Mouse (Mus musculus) erythroblast, adult 5-6 weeks (primary cell): Measurements from ENCODE around the gene Rrad. TPM values are rescaled to one million over a fixed set of nuclear protein-coding genes. Genes with fewer than 3 reads are reported as not detected.
A peak's percentile ranks its signal among the peaks of the same experiment; 100 is the strongest.

Experiments
- ATAC-seq: replicated peaks from 2 replicates; pipeline ENCODE4 v1.8.0; 2016; ENCODE audit warnings: moderate number of reproducible peaks, mild to moderate bottlenecking, moderate TSS enrichment, inconsistent platforms; ENCODE audit not compliant: poor library complexity, low FRiP score, severe bottlenecking
- total RNA-seq, 2 experiments: library from RNA; stranded (forward) in 1 of 2; stranded (reverse) in 1 of 2; fragments of 150-400 nt in 1 of 2; fragments of 200-764, 138-1000 nt in 1 of 2; gene quantifications; 2 replicates each; pipeline versions ENCODE4 v1.2.3 to v1.2.4; 2015 to 2017; ENCODE audit warnings: low replicate concordance in 2 of 2

The Rrad gene
- total RNA-seq, 2 experiments from 2014 or later = not detected

DNA sequence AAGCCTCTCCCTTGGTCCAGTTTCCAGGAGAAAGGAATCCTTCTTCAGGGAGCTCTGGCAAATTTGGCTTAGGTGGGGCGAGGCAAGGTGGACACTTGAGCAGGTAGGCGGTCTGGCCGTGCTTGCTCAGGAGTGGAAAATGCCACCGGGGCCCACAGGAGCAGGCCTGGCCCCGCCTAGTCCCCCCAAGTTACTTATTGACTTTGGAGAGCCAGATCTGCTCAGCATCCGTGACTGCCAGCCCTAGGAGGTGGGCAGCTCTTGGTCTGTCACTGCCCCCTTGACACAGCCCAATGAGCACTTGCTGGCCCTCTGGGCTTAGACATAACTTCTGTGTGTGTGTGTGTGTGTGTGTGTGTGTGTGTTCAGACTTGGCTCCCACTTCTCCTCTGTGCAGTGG, 7.0 kb downstream of the Rrad start, which contains the start of gene Cdh16:
TSS of gene Cdh16 (minus strand) at position 236 of the 400 bp plus-strand sequence.
- ATAC-seq = no peak

DNA sequence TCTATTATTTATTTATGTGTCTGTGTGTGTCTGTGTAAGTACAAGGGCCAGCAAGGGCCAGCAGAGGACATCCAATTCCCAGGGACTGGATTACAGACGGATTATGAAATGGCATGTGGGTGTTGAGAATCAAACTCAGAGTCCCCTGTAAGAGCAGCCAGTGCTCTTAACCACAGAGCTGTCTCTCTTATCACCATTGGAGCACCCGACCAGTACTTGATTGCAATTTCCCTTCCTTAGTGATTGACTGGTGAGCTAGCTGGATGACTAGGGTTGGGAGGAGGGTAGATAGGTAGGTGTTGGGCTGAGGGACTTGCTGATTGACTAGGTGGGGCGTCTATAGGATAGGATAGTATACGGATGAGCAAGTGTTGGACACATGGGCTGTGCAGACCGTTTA, 10.4 kb downstream of the Rrad start:
- no peak for ATAC-seq

DNA sequence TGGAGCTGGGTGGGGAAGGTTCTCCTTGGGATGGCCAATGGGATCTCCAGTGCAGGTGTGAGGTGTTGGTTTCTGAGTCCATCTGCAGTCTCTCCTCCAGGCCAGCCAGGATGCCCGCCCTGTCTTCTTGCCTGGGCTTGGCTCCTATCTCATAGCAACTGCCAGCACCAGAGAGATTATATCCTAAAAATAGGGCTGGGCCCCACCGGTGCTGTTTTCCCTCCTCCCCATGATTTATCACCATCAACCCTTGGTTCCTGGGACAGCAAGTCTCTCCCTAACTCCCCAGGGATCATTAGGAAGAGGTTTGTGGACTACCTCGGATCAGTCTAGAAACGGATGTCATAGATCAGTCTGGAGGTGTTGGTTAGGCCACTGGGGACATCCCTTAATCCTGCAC, 18.0 kb downstream of the Rrad start:
- no peak for ATAC-seq

DNA sequence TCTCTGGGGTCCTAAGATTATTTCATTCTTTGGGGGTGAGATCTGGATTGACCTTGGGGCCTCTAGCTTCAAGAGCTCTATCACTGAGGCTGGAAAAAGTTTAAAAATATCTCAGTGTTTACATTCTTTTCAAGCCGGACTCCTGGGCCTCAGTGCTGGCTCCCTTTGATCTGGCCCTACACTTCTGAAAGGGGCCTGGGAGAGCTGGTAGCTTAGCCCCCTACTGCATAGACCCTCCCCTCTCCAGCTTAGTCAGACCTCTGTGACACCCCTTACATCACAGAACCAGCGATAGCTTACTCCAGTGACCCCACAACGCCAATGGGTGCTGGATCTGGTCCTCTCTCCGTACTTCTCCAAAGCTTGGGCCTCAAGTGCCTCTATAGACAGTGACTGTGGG, 19.5 kb downstream of the Rrad start:
- ATAC-seq = no peak

DNA sequence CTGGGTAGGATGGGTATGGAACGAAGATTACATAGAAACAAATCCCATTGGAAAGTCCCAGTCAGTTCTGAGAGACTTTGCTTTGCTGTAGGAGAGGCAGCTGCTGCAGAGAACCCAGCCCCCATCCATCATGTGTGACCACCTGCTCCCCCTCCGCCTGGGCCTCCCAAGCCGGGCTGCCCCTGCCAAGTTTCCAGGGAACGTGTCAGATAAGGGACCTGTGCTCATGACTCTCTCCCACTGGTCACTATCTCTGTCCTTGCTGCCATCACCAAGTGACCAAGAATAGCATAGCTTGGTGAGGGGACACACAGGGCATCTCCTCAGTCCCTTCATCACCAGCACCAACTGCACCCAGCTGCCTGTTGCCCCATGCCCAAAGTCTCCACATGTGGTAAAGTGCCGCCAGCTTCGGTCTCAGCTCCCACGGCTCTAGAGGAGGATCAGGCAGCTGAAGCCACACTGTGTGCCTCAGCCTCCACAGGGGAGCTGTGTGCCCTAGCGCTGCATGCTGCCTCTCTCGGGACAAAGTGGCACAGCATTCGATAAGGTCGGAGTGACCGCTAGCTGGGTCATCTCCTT, 20.9 kb downstream of the Rrad start:
- no peak for ATAC-seq

DNA sequence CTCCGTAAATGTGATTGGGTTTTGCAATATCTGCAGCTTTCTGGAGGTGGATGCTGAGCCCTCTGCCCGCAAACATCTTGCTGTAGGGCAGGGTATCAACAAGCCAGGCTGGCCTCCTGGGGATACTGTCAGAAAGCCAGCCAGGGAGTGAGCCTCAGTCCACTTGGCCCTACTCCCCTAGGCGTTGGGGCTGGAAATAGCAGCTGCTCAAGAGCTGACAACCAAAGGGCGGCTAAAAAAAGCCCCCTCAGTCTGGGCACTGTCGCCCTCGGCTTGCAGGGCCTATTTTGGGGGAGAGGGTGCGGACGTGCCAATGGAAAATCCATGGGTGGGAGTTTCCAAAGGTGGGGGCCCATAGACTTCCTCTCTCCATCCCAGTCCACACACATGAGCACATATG, 21.9 kb downstream of the Rrad start:
- ATAC-seq = no peak

DNA sequence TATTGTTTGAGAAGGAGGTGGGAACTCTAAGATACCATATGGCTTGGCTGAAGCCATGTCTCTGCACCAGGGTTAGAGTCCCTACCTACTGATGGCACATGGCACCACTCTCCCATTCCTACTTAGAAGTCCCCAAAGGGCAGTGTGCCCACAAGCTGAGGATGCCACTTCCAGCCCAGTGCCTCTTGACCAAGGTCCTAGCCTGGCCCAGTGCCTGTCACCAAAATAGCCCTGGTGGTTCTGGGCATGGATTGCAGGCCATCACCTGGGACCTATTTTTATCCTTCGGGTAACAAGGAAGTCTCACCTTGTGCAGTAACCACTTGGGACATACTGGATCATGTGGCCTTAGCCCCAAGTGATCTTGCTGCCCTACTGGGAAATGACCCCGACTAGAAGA, 23.2 kb downstream of the Rrad start:
- no peak for ATAC-seq

DNA sequence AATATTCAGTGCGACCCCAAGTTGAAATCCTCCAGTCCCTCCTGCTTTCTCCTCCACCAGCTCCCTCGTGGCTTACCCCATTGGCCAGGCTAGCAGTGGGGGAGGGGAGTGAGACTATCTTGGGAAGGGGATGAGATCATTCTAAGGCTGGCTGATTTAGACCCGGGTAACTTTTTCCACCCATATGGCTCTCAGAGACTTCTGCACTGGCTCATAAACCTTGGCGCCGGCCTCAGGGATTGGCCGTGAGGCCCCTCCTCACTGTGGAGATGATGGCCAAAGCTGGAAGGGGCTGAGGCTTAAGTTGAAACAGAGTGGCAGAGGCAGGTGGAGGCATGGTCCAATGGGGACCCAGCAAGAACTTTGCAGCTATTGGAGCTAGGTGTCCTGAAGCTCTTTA, 24.8 kb downstream of the Rrad start:
- ATAC-seq = no peak

DNA sequence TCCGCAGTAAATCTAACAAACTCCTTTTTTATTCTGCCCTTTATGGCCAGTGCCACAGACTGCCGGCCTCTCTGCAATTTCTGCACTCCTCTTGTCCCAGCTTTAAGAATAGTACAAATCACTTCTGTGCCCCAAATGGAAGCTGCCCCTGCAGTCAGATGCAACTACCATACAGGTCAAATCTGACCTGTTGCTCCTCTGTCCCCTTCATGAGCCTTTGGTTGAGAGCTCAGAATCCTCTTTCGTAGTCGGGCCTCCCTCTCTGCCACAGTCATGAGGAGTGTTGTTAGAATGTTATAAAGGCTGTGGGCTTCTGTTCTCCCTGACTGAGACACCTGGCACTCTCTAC, 27.9 kb downstream of the Rrad start:
- ATAC-seq = no peak

DNA sequence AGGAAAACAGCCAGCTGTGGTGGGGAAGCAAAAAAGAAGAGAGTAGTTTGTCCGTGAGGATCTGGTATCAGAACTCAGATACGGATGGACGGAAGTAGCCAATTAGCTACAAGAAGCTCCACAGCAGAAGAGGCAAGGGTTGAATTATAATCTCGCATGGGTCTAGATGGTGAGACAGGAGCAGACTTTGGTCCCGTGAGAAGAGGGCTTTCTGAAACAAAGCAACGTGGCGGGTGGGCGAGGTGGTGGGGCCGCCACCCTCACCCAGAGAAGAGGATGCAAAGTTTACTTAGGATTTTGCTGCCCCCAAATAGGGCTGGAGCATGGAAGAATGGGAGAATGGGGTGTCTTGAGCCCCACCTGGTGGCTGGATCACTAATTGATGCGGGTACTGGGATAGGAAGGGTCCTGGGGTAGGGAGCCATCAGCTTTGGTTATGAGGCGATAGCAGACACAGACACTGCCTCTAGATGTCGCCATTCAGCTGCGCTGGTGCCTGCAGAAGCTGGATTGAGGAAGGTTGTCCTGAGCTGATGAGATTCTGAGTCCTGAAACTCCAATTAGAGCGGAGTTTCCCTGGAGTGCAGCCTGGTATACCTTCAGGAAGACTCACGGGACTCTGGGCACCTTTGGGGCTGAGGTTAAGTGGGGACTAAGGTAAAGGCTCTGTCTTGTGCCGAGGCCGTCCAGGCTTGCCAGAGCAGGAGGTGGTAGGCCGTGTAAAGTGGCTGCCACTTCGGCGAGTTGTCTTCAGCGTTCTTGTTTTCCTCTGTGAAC, 28.5 kb downstream of the Rrad start:
- ATAC-seq = peak; percentile 86

DNA sequence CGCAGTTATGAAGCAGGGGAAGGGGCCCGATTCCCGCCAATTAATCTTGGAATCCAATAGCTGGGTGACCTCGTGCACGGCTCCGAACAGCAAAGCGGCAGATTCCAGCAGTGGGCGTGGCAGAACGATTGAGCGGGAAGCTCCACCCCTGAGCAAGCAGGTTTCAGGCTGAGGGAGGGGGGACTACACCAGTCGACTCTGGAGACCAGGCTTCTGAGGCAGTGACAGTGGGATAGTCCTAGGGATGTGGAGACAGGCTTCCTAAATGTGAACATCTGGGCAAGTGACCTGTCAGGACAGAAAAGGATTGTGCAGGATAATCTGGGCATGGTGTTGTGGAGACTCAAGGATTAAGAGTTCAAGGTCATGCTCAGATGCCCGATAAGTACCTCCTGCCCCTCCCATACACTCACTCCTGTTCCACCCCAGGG, 29.2 kb downstream of the Rrad start:
- no peak for ATAC-seq

DNA sequence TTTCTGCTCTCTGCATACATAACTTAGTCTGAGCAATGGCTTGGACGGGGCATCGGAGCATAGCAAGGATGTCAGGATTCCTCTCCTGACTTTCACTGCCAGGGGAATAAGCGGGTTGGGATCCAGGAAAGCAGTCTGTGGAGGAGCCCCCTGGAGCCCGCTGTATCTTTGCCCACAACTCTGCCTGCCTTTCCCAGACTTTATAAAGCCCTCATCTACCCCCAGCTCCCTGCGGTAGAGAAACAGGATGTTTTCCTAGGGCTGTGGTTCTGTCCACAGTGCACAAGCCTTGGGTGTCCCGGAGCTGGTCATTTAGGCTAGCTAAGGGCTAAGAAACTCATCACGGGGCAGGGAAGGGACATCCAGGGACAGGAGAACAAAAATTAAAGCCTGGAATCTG, 29.7 kb downstream of the Rrad start:
- no peak for ATAC-seq

DNA sequence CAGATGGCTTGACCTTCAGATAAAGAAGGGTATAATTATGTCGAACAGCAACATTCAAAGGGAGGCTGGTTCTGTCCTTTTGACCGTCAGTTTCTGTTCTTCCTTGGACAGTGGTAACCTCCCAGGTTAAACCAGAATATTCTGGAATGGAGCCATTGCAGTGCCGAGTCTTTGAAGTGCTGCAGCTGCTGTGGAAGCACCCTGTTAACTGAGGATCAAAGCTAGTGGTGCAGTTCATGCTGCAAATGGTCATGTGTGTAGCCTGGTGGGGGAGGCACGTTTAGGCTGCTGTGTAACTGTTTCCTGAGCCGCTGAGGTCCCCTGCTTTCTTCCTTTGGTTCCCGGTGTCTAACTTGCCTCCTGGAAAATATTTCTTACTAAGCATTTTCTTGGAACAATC, 32.6 kb downstream of the Rrad start:
- ATAC-seq = no peak

DNA sequence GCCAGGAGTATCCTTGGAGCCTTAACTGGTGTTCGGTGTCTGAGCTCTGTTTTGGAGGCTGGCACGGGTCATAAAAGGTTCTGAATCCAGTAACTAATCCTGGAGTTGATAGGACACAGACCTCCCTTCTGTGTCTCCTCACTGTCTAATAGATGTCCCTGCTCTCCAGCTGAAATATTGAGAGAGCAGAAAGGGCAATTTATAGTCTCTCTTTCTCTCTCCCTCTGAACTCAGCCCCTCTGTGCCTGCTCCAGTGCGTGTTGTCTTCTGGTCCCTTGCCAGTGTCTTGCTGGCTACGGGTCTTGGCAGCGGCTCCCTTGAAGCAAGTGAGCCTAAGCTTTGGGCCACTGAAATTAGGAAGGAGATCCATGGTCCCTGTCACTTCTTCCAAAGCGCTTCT, 33.5 kb downstream of the Rrad start:
- ATAC-seq = no peak

DNA sequence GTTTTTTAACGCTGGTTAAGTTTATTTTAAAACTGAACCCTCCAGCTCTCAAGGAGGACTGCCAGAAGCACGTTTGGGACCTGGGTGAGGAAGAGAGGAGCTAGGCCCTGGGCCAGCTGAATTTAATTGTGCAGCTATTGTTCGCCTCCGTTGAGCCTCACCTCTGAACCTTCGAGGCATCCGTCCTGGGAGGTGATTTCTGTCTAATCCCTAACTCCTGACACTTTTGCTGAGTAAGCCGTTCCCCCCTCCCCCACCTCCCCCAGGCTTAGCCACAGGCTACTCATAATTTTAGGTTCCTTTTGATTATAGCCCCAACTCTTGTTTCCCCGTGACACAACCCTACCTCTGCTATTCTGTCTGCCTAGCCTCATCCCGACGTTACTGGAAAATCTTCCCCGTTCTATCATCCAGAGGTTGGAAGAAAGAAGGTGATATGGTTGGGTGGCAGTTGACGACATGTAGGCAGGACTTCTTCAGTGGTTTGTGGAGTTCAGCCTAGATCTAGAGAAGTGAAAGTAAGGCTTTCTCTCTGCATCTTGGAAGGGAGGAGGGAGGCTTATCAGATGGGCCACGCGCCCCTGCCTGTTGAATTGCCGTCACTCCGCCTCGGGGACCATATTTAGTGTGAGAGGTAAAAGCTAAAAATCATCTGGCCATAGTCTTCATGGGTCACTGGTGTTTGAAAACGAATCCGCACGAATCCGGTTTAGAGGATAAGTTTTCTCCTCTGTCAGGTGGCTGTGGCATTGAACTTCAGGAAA, 35.2 kb downstream of the Rrad start:
- peak; percentile 73 for ATAC-seq

DNA sequence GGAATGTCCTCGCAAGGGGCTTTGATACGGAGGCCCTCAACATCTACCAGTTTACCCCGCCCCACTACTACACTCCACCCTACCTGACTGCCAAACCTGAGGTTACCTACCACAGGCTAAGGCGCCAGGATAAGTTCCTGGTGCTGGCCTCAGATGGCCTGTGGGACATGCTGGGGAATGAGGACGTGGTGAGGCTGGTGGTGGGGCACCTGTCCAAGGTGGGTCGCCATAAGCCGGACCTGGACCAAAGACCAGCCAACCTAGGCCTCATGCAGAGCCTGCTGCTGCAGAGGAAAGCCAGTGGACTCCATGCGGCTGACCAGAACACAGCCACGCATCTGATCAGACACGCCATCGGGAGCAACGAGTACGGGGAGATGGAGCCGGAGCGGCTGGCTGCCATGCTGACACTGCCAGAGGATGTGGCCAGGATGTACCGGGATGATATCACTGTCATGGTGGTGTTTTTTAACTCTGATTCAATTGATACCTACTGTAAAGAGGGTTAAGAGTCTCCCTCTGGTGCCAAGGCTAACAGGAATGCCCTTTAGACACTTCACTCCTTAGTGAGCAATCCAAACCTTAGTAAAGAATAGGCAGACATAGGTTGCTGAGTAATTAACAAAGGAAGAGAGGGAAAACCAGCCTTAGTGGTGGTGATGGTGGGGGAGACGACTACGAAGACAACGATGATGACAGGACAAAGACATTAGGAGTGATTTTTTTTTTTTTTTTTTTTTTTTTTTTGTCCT, 36.3 kb downstream of the Rrad start:
- ATAC-seq = no peak

DNA sequence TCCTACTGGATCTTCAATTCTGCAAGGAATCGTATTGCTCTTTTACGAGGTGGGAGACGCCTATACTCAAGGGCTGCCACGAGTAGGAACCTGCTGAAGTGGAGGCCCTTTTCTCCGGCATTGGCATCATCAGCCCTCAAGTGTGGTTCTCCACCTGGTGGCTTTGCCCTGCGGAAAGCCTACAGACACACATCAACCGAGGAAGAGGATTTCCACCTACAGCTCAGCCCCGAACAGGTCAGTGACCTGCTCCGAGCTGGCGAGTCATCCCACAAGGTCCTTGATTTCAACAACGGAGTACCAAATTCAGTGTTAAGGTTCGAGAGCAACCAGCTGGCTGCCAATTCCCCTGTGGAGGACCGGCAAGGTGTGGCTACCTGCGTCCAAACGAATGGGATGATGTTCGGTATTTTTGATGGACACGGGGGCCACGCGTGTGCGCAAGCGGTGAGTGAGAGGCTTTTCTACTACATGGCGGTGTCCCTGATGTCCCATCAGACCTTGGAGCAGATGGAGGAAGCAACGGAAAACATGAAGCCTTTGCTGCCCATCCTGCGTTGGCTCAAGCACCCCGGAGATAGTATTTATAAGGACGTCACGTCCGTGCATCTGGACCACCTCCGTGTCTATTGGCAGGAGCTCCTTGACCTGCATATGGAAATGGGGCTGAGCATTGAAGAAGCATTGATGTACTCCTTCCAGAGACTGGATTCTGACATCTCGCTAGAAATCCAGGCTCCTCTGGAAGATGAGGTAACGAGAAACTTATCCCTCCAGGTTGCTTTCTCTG, 37.4 kb downstream of the Rrad start:
- no peak for ATAC-seq

DNA sequence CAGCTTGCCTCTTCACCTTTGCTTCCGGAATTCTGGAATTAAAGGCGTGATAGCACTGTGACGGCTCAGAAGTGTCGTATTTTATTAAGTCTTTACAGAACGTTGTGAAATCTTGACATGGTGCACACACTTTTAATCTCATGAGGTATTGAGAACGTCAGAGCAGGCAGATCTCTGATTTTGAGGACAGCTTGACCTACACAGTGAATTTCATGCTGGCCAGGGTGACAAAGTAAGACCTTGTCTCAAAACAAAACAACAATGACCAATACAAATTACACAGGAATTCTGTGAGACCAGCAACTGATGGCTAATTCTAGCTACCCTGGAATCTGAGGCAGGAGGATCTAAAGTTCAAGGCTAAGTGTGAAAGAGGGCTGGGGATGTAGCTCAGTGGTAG, 38.6 kb downstream of the Rrad start:
- ATAC-seq = no peak

DNA sequence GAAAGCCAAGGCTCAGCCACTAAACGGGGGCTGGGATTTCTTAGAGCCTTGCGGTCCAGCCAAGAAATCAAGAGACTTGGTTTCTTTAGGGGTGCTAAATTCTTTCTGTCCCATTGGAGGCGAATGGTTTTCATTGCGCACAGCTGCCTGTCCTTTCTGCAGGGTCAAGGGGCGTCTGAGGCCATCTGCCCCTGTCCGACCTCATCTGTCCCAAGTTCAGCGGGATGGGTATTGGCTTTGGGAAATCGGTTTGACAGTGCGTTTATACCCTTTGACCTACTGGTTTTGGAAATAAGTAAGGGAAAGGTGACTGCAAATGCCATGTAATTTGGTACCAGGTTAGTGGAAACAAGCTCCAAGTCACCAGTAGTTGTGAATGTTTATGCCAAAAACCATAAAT, 39.3 kb downstream of the Rrad start:
- no peak for ATAC-seq
